Mouse (Mus musculus) hindbrain, embryonic 15.5 days (tissue): Measurements from ENCODE around the gene Slc13a4. TPM values are rescaled to one million over a fixed set of nuclear protein-coding genes. Genes with fewer than 3 reads are reported as not detected.
A peak's percentile ranks its signal among the peaks of the same experiment; 100 is the strongest.

ENCODE experiments used
- ATAC-seq: fragments of 200-750 bp; cut with Nextera tagmentation; 2 replicates; pipeline ENCODE4 v1.8.0; 2017; ENCODE audit warnings: low read depth, moderate number of reproducible peaks, moderate TSS enrichment; ENCODE audit not compliant: low FRiP score
- H3K27ac ChIP-seq: fragments of 300-500 bp; sonication (generic); replicated peaks from 2 replicates; pipeline ENCODE4 v1.5.1; 2015; ENCODE audit warnings: mild to moderate bottlenecking, inconsistent platforms
- H3K27me3 ChIP-seq: fragments of 300-500 bp; sonication (generic); 2 replicates; pipeline ENCODE4 v1.6.1; 2015; ENCODE audit warnings: control low read depth, inconsistent platforms
- H3K36me3 ChIP-seq: fragments of 300-500 bp; sonication (generic); 2 replicates; pipeline ENCODE4 v1.6.1; 2015; ENCODE audit warnings: control low read depth, inconsistent platforms
- H3K4me1 ChIP-seq: fragments of 300-500 bp; sonication (generic); replicated peaks from 2 replicates; pipeline ENCODE4 v1.6.1; 2015; ENCODE audit warnings: control low read depth, inconsistent platforms
- H3K4me2 ChIP-seq: fragments of 300-500 bp; sonication (generic); 2 replicates; pipeline ENCODE4 v1.6.1; 2015; ENCODE audit warnings: moderate library complexity, mild to moderate bottlenecking, inconsistent platforms
- H3K4me3 ChIP-seq: fragments of 300-500 bp; sonication (generic); 2 replicates; pipeline ENCODE4 v1.5.1; 2015; ENCODE audit warnings: mild to moderate bottlenecking, inconsistent platforms
- H3K9ac ChIP-seq: fragments of 300-500 bp; sonication (generic); 2 replicates; pipeline ENCODE4 v1.6.1; 2015; ENCODE audit warnings: inconsistent platforms
- H3K9me3 ChIP-seq: fragments of 300-500 bp; sonication (generic); 2 replicates; pipeline ENCODE4 v1.6.1; 2016; ENCODE audit warnings: control low read depth, inconsistent platforms
- whole genome bisulfite sequencing: fragments of 180-500 bp; shearing (Covaris S2); methylation state at CpG from one replicate; pipeline ENCODE4 v1.1.7; 2015; 5-methylcytosine and 5-hydroxymethylcytosine counted together
- polyA plus RNA-seq: library from polyadenylated mRNA; unstranded; fragments of >200 nt; fragmentation: Nextera tagmentation; extraction: Ambion mirVana; gene quantifications from 2 replicates; pipeline ENCODE4 v1.2.1, GENCODE M21; 2015

The Slc13a4 gene
- 7.5 and 10.4 TPM in 2 replicates for polyA plus RNA-seq

GRCm38 (mm10) chr6:35308037-35308436 lies at the start of gene Slc13a4:
Gene Slc13a4, minus strand, starts transcription at chr6:35308131.
- Histone ChIP-seq H3K9me3 (no peaks in the 10 kb centered on the region), H3K4me1 (no peaks in the 10 kb centered on the region), H3K4me2 (no peak within 1 kb of the TSS), H3K27ac (no peak within 1 kb of the TSS), H3K9ac (no peak within 1 kb of the TSS), H3K27me3 (no peaks in the 10 kb centered on the region), H3K36me3 (no peaks in the 10 kb centered on the region), H3K4me3 (no peak within 1 kb of the TSS)
- WGBS = 26% methylated on average over 7 of the region's 7 CpGs
- no peak for ATAC-seq

- Histone ChIP-seq H3K9me3 (no peaks in the 10 kb centered on the region), H3K4me2 (no peak overlapping the region), H3K9ac (no peak overlapping the region), H3K36me3 (no peaks in the 10 kb centered on the region), H3K4me3 (no peak overlapping the region), H3K27ac (no peak overlapping the region), H3K27me3 (no peaks in the 10 kb centered on the region), H3K4me1 (peaks cover 13% of the 10 kb centered on the region)
- WGBS = 92% methylated on average over 3 of the region's 3 CpGs
- ATAC-seq = no peak
Measured at GRCm38 (mm10) chr6:35355320-35355719, 47.4 kb upstream of the Slc13a4 start.

- Histone ChIP-seq H3K27ac (no peak overlapping the region), H3K9ac (no peak overlapping the region), H3K9me3 (no peaks in the 10 kb centered on the region)
Measured at GRCm38 (mm10) chr6:35354622-35354998, 46.7 kb upstream of the Slc13a4 start.

GRCm38 (mm10) chr6:35353846-35354621 lies 46.1 kb upstream of the Slc13a4 start:
- 13% methylated on average over 18 of the region's 18 CpGs for WGBS
- H3K9me3 ChIP-seq = no peaks in the 10 kb centered on the region
- no peaks in the 10 kb centered on the region for H3K27me3 ChIP-seq
- no peak overlapping the region for H3K27ac ChIP-seq
- no peak overlapping the region for H3K9ac ChIP-seq
- ATAC-seq = no peak
- H3K4me1 ChIP-seq = peaks cover 13% of the 10 kb centered on the region
- H3K36me3 ChIP-seq = no peaks in the 10 kb centered on the region
- peak overlapping the region; percentile 26 for H3K4me2 ChIP-seq
- no peak overlapping the region for H3K4me3 ChIP-seq

More at GRCm38 (mm10) chr6:35354622-35354998, 46.7 kb upstream of the Slc13a4 start:
- Histone ChIP-seq H3K36me3 (no peaks in the 10 kb centered on the region), H3K4me3 (no peak overlapping the region), H3K27me3 (no peaks in the 10 kb centered on the region), H3K4me1 (peaks cover 13% of the 10 kb centered on the region), H3K4me2 (peak overlapping the region; percentile 26)
- 0 out of 2 replicates have a peak, but pooled peaks have one; percentile 63 for ATAC-seq
- 6% methylated on average over 6 of the region's 6 CpGs for WGBS

GRCm38 (mm10) chr6:35353416-35353815 lies 45.5 kb upstream of the Slc13a4 start:
- ATAC-seq = no peak
- H3K27ac ChIP-seq = no peak overlapping the region
- no peak overlapping the region for H3K9ac ChIP-seq
- 67% methylated on average over 5 of the region's 5 CpGs for WGBS
- no peaks in the 10 kb centered on the region for H3K27me3 ChIP-seq
- H3K9me3 ChIP-seq = no peaks in the 10 kb centered on the region
- H3K4me2 ChIP-seq = no peak overlapping the region
- no peak overlapping the region for H3K4me3 ChIP-seq
- peaks cover 13% of the 10 kb centered on the region for H3K4me1 ChIP-seq
- H3K36me3 ChIP-seq = no peaks in the 10 kb centered on the region

- WGBS = 93% methylated on average over 8 of the region's 8 CpGs
- no peaks in the 10 kb centered on the region for H3K27me3 ChIP-seq
- no peak overlapping the region for H3K4me3 ChIP-seq
- H3K4me1 ChIP-seq = peaks cover 13% of the 10 kb centered on the region
- no peak overlapping the region for H3K9ac ChIP-seq
- H3K9me3 ChIP-seq = no peaks in the 10 kb centered on the region
- no peak overlapping the region for H3K4me2 ChIP-seq
- H3K36me3 ChIP-seq = no peaks in the 10 kb centered on the region
- ATAC-seq = no peak
- H3K27ac ChIP-seq = no peak overlapping the region
Measured at GRCm38 (mm10) chr6:35352867-35353266, 44.9 kb upstream of the Slc13a4 start.

- Histone ChIP-seq H3K27me3 (no peaks in the 10 kb centered on the region), H3K9ac (no peak overlapping the region), H3K4me3 (no peak overlapping the region), H3K27ac (no peak overlapping the region), H3K9me3 (no peaks in the 10 kb centered on the region), H3K4me2 (no peak overlapping the region), H3K36me3 (no peaks in the 10 kb centered on the region), H3K4me1 (peaks cover 13% of the 10 kb centered on the region)
- no peak for ATAC-seq
- 97% methylated on average over 3 of the region's 3 CpGs for WGBS
Measured at GRCm38 (mm10) chr6:35351826-35352225, 43.9 kb upstream of the Slc13a4 start.

GRCm38 (mm10) chr6:35349784-35350183 lies 41.9 kb upstream of the Slc13a4 start:
- H3K4me3 ChIP-seq = no peak overlapping the region
- H3K9ac ChIP-seq = no peak overlapping the region
- no peaks in the 10 kb centered on the region for H3K9me3 ChIP-seq
- 55% methylated on average over 7 of the region's 7 CpGs for WGBS
- H3K36me3 ChIP-seq = no peaks in the 10 kb centered on the region
- no peak overlapping the region for H3K27ac ChIP-seq
- no peaks in the 10 kb centered on the region for H3K27me3 ChIP-seq
- no peak for ATAC-seq
- no peak overlapping the region for H3K4me2 ChIP-seq
- peaks cover 13% of the 10 kb centered on the region for H3K4me1 ChIP-seq

GRCm38 (mm10) chr6:35338640-35339039 lies 30.7 kb upstream of the Slc13a4 start:
- H3K27ac ChIP-seq = no peak overlapping the region
- no peak overlapping the region for H3K9ac ChIP-seq
- 11% methylated on average over 3 of the region's 3 CpGs for WGBS

GRCm38 (mm10) chr6:35337836-35338235 lies 29.9 kb upstream of the Slc13a4 start:
- no peaks in the 10 kb centered on the region for H3K9me3 ChIP-seq
- H3K4me1 ChIP-seq = 0 out of 2 replicates have a peak, but pooled peaks cover 4% of the 10 kb centered on the region
- no peak for ATAC-seq
- no peak overlapping the region for H3K9ac ChIP-seq
- H3K4me2 ChIP-seq = no peak overlapping the region
- H3K27me3 ChIP-seq = no peaks in the 10 kb centered on the region
- no peaks in the 10 kb centered on the region for H3K36me3 ChIP-seq
- no peak overlapping the region for H3K4me3 ChIP-seq
- H3K27ac ChIP-seq = no peak overlapping the region
- 80% methylated on average over 8 of the region's 8 CpGs for WGBS

More at GRCm38 (mm10) chr6:35338640-35339039, 30.7 kb upstream of the Slc13a4 start:
- Histone ChIP-seq H3K27me3 (no peaks in the 10 kb centered on the region), H3K4me2 (no peak overlapping the region), H3K36me3 (no peaks in the 10 kb centered on the region), H3K4me3 (no peak overlapping the region), H3K9me3 (no peaks in the 10 kb centered on the region), H3K4me1 (0 out of 2 replicates have a peak, but pooled peaks cover 4% of the 10 kb centered on the region)
- no peak for ATAC-seq

GRCm38 (mm10) chr6:35335452-35335851 lies 27.5 kb upstream of the Slc13a4 start:
- H3K4me2 ChIP-seq = no peak overlapping the region
- H3K9ac ChIP-seq = no peak overlapping the region
- H3K27ac ChIP-seq = no peak overlapping the region
- H3K36me3 ChIP-seq = no peaks in the 10 kb centered on the region
- no peaks in the 10 kb centered on the region for H3K9me3 ChIP-seq
- no peaks in the 10 kb centered on the region for H3K27me3 ChIP-seq
- no peak for ATAC-seq
- 0 out of 2 replicates have a peak, but pooled peaks cover 4% of the 10 kb centered on the region for H3K4me1 ChIP-seq
- 88% methylated on average over 5 of the region's 5 CpGs for WGBS
- no peak overlapping the region for H3K4me3 ChIP-seq

- Histone ChIP-seq H3K36me3 (no peaks in the 10 kb centered on the region), H3K9me3 (no peaks in the 10 kb centered on the region), H3K9ac (no peak overlapping the region), H3K4me3 (no peak overlapping the region), H3K27ac (no peak overlapping the region), H3K27me3 (no peaks in the 10 kb centered on the region), H3K4me2 (no peak overlapping the region), H3K4me1 (0 out of 2 replicates have a peak, but pooled peaks cover 4% of the 10 kb centered on the region)
- WGBS = 77% methylated on average over 4 of the region's 4 CpGs
- no peak for ATAC-seq
Measured at GRCm38 (mm10) chr6:35334278-35334677, 26.3 kb upstream of the Slc13a4 start.
